Mouse (Mus musculus): ENCODE data around the gene Ppp6c. TPM values are rescaled to one million over a fixed set of nuclear protein-coding genes. Genes with fewer than 3 reads are reported as not detected.

The Ppp6c gene
- 101 TPM for polyA plus RNA-seq (2015; fragmentation: Illumina TruSeq; extraction: RNeasy Lipid Tissue Mini Kit (QIAGEN cat#74804); ENCODE audit: insufficient read depth, low replicate concordance)

DNA sequence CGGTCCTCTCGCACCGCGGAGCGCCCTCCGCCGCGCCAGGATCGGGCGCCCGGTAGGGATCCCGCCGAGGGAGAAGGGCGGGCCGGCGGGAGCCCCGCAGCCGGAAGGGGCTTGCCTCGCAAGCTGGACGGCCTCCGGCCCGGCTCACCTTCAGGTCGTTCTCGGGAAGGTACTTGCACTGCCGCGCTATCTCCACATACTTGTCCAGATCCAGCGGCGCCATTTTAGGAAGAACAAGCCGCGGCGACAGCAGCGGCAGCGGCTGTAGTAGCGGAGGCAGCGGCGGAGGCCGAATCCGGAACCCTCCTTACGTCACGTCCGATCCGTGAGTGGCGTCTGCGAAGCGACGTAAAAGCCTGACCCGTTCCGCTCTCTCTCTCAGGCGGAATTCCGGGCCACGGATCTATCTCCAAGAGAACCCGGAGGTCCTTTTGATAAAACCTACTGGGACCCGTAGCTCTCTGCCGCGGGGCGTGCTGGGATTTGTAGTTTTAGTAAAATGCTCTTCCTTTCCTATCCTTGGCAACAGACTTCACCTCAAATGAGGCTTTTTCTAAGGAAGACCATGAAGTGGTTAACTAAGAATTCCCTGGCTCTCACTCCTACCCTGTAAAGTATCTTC lies at the start of gene Ppp6c:
Ppp6c (minus strand) TSS at position 433 of the 622 bp plus-strand sequence.

GRCm38 (mm10) chr2:39190561-39191056 lies 35.6 kb downstream of the Ppp6c start, which contains the start of gene Scai:
Scai (minus strand) TSS chr2:39190734.

Other genes with a start within 250 kb of the Ppp6c start
- gene Wdr38, start 229.0 kb downstream of the Ppp6c start, polyA plus RNA-seq (2015; fragmentation: Illumina TruSeq; extraction: RNeasy Lipid Tissue Mini Kit (QIAGEN cat#74804); ENCODE audit: insufficient read depth, low replicate concordance), result 1.4 TPM
- 273 TPM for gene Arpc5l, start 221.1 kb downstream of the Ppp6c start, polyA plus RNA-seq (2015; fragmentation: Illumina TruSeq; extraction: RNeasy Lipid Tissue Mini Kit (QIAGEN cat#74804); ENCODE audit: insufficient read depth, low replicate concordance)
- 803 TPM for gene Rpl35, start 220.8 kb downstream of the Ppp6c start, polyA plus RNA-seq (2015; fragmentation: Illumina TruSeq; extraction: RNeasy Lipid Tissue Mini Kit (QIAGEN cat#74804); ENCODE audit: insufficient read depth, low replicate concordance)
- 53.1 TPM for gene Golga1, start 160.9 kb downstream of the Ppp6c start, polyA plus RNA-seq (2015; fragmentation: Illumina TruSeq; extraction: RNeasy Lipid Tissue Mini Kit (QIAGEN cat#74804); ENCODE audit: insufficient read depth, low replicate concordance)
- gene Scai, start 35.7 kb downstream of the Ppp6c start, polyA plus RNA-seq (2015; fragmentation: Illumina TruSeq; extraction: RNeasy Lipid Tissue Mini Kit (QIAGEN cat#74804); ENCODE audit: insufficient read depth, low replicate concordance), result 24.6 TPM